Mouse (Mus musculus) midbrain, embryonic 12.5 days (tissue): ENCODE results near the gene Fbxo27. TPM values are rescaled to one million over a fixed set of nuclear protein-coding genes. Genes with fewer than 3 reads are reported as not detected.

ENCODE experiments used
- ATAC-seq: fragments of 200-750 bp; cut with Nextera tagmentation; 2 replicates; pipeline ENCODE4 v1.8.0; 2017; ENCODE audit warnings: low read depth, moderate TSS enrichment, moderate library complexity; ENCODE audit not compliant: low FRiP score
- H3K27ac ChIP-seq: fragments of 300-500 bp; sonication (generic); replicated peaks from 2 replicates; pipeline ENCODE4 v1.5.1; 2016; ENCODE audit warnings: mild to moderate bottlenecking
- H3K27me3 ChIP-seq: fragments of 300-500 bp; sonication (generic); 2 replicates; pipeline ENCODE4 v1.6.1; 2016; ENCODE audit warnings: mild to moderate bottlenecking
- H3K36me3 ChIP-seq: fragments of 300-500 bp; sonication (generic); 2 replicates; pipeline ENCODE4 v1.6.1; 2016
- H3K4me1 ChIP-seq: fragments of 300-500 bp; sonication (generic); 2 replicates; pipeline ENCODE4 v1.6.1; 2016
- H3K4me2 ChIP-seq: fragments of 300-500 bp; sonication (generic); replicated peaks from 2 replicates; pipeline ENCODE4 v1.6.1; 2016; ENCODE audit warnings: mild to moderate bottlenecking, moderate library complexity
- H3K4me3 ChIP-seq: fragments of 300-500 bp; sonication (generic); 2 replicates; pipeline ENCODE4 v1.5.1; 2016; ENCODE audit warnings: mild to moderate bottlenecking
- H3K9ac ChIP-seq: fragments of 300-500 bp; sonication (generic); replicated peaks from 2 replicates; pipeline ENCODE4 v1.6.1; 2016; ENCODE audit warnings: mild to moderate bottlenecking, moderate library complexity
- H3K9me3 ChIP-seq: fragments of 300-500 bp; sonication (generic); 2 replicates; pipeline ENCODE4 v1.6.1; 2016; ENCODE audit warnings: mild to moderate bottlenecking
- WGBS: fragments of 180-500 bp; shearing (Covaris S2); methylation state at CpG from one replicate; pipeline ENCODE4 v1.1.7; 2016; 5-methylcytosine and 5-hydroxymethylcytosine counted together
- polyA plus RNA-seq: library from polyadenylated mRNA; unstranded; fragments of >200 nt; fragmentation: Nextera tagmentation; extraction: Ambion mirVana; gene quantifications from 2 replicates; pipeline ENCODE4 v1.2.1, GENCODE M21; 2016

Gene Fbxo27
- polyA plus RNA-seq, 1 experiment from 2014 or later, result 4.9 TPM

DNA sequence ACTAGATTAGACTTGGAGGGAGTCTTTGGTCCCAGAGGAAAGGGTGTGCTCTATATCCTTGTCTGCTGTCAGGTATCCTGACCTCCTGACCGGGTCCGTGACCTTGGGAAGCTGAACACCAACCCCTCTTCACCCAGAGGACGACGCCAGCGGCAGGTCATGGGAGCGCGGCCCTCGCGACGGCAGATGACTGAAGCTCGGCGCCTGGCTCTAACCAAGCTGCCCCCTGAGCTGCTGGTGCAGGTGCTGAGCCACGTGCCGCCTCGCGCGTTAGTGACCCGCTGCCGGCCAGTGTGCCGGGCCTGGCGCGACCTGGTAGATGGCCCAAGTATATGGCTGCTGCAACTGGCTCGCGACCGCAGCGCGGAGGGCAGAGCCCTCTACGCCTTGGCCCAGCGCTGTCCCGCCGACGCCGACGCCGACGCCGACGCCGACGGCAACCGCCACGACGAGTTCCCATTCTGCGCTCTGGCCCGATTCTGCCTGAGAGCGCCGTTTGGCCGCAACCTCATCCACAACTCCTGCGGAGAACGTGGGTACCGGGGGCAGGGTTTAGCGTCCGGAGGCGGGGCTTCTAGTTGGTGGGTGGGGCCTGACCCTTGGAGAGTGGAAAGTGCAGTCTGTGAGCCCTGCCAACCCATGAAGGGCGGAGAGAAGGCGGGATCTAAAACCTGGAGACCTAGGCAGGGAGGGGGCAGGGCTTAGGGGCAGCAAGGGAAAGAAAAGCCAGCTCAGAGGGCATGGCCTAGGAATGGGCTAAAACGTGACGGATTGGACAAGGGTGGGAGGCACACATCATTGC lies 39.9 kb downstream of the Fbxo27 start:
- Histone ChIP-seq H3K4me2 (peak overlapping the region; percentile 71), H3K27ac (no peak overlapping the region; the same call in 1 of the 2 replicates)

DNA sequence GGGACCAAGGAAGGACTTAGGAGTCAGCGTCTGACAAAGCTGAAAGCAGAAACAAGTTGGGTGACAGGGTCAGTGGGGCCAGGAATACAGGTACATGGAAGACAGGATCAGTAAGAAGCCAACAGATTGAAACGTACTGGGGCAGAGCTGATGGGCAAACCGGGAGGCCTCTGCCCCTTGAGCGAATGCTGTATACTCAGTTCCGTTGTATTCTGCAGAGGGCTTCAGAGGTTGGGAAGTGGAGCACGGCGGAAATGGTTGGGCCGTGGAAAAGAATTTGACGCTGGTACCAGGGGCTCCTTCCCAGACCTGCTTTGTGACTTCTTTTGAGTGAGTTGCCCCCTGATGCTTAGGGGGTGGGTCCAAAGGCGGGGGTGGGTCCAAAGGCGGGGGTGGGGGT lies 40.6 kb downstream of the Fbxo27 start:
- WGBS, result 7% methylated on average over 11 of the region's 11 CpGs
- H3K9me3 ChIP-seq, result 0 out of 2 replicates have a peak, but pooled peaks cover 5% of the 10 kb centered on the region
- H3K4me1 ChIP-seq, result peaks cover 11% of the 10 kb centered on the region; the same call in 1 of the 2 replicates
- peak overlapping the region; percentile 71 for H3K4me2 ChIP-seq
- no peak overlapping the region; the same call in 1 of the 2 replicates for H3K27ac ChIP-seq
- H3K9ac ChIP-seq, result peak overlapping the region; percentile 49; the same call in 1 of the 2 replicates
- H3K27me3 ChIP-seq, result peaks cover 27% of the 10 kb centered on the region
- peaks cover 9% of the 10 kb centered on the region for H3K36me3 ChIP-seq
- ATAC-seq, result 0 out of 2 replicates have a peak, but pooled peaks have one; percentile 19
- H3K4me3 ChIP-seq, result peak overlapping the region; percentile 47

More for the DNA sequence above, 39.9 kb downstream of the Fbxo27 start:
- Histone ChIP-seq H3K9me3 (0 out of 2 replicates have a peak, but pooled peaks cover 5% of the 10 kb centered on the region), H3K4me3 (peak overlapping the region; percentile 47), H3K4me1 (peaks cover 12% of the 10 kb centered on the region; the same call in 1 of the 2 replicates), H3K36me3 (peaks cover 6% of the 10 kb centered on the region; the same call in 1 of the 2 replicates), H3K27me3 (peaks cover 27% of the 10 kb centered on the region), H3K9ac (peak overlapping the region; percentile 49; the same call in 1 of the 2 replicates)
- 2% methylated on average over 58 of the region's 58 CpGs for WGBS
- ATAC-seq, result peak; percentile 84

DNA sequence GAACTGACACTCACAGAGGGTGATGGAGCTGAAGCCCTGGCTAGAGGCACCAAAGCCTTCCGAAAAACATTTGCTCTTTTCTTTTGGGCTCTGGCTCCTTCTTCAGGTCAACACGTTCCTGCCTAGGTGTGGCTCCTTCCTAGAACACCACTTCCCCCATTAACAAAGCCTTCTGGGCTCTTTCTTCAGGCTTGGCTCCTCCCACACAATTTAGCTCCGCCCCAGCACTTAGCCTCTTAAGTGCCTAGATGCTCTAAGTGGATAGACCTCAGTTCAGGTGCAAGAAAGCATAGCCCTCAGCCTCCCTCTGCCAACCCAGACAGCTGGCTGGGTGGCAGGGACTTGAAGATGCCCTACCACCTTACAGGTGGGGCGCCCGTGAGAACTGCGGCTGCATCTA lies 43.1 kb downstream of the Fbxo27 start:
- Histone ChIP-seq H3K4me3 (no peak overlapping the region), H3K27me3 (peaks cover 27% of the 10 kb centered on the region), H3K4me1 (peaks cover 11% of the 10 kb centered on the region; the same call in 1 of the 2 replicates), H3K36me3 (peaks cover 24% of the 10 kb centered on the region), H3K9me3 (0 out of 2 replicates have a peak, but pooled peaks cover 5% of the 10 kb centered on the region), H3K4me2 (no peak overlapping the region), H3K27ac (no peak overlapping the region), H3K9ac (no peak overlapping the region)
- WGBS, result 84% methylated on average over 6 of the region's 6 CpGs
- no peak for ATAC-seq

DNA sequence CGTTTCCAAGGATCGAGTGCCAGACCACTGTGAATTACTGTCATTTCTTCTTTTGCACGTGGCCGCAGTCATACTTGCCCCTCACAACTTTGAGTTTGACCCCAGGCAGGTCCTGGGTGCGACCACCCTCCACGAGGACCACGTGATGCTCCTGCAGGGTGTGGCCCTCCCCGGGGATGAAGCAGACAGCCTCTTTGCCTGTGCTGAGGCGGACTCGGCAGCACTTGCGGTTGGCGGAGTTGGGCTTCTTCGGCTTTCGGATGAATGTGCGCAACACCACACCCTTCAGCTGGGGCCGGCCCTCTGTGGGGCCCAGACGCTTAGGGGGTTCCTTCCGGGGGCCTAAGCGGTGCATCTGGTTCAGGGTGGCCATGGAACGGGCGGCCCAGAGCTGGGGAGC lies 47.2 kb downstream of the Fbxo27 start:
- H3K4me2 ChIP-seq, result no peak overlapping the region
- no peaks in the 10 kb centered on the region for H3K27me3 ChIP-seq
- WGBS, result 94% methylated on average over 21 of the region's 21 CpGs
- no peak overlapping the region for H3K27ac ChIP-seq
- peaks cover 13% of the 10 kb centered on the region for H3K4me1 ChIP-seq
- peaks cover 30% of the 10 kb centered on the region for H3K36me3 ChIP-seq
- no peaks in the 10 kb centered on the region for H3K9me3 ChIP-seq
- no peak overlapping the region for H3K4me3 ChIP-seq
- H3K9ac ChIP-seq, result no peak overlapping the region
- no peak for ATAC-seq

DNA sequence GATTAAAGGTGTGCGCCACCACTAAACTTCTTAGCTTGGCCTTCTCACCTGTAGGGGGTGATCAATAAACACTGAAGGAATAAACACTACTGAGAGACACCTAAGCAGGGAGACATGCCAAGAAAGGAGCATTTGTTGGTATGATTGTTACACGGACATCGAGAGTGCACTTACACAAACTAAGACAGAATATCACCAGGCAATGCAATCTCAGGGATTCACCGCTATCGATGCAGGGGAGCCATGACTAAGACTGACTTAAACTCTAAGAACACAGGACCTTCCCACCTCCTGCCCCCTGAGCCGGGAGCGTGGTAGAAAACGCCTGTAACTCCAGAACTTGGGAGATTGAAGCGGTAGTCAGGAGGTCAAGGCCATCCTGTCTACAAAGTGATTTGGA lies 48.3 kb downstream of the Fbxo27 start:
- H3K9ac ChIP-seq, result peak overlapping the region; percentile 81
- H3K9me3 ChIP-seq, result no peaks in the 10 kb centered on the region
- peaks cover 13% of the 10 kb centered on the region for H3K4me1 ChIP-seq
- H3K4me3 ChIP-seq, result peak overlapping the region; percentile 78
- no peak overlapping the region for H3K27ac ChIP-seq
- peak overlapping the region; percentile 83 for H3K4me2 ChIP-seq
- no peaks in the 10 kb centered on the region for H3K27me3 ChIP-seq
- WGBS, result 43% methylated on average over 9 of the region's 9 CpGs
- no peak for ATAC-seq
- H3K36me3 ChIP-seq, result peaks cover 36% of the 10 kb centered on the region

DNA sequence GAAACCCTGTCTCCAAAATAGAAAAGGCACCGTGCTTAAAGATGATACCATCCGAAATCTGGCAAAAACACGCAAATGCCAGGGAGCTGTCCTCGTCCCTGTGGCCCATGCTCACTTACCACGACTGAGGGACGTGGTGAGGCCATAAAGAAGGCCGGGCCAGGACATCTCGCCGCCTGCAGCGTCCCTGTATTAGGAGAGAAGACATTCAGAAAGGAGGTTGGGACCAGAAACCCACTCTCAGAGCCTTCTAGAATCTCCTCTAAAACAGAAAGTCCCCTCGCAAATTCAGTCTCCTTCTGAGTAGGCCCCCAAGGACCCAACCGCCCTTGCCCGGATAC lies 48.7 kb downstream of the Fbxo27 start:
- under 1% methylated on average over 13 of the region's 13 CpGs for WGBS
- Histone ChIP-seq H3K27me3 (no peaks in the 10 kb centered on the region), H3K36me3 (peaks cover 40% of the 10 kb centered on the region), H3K9ac (peak overlapping the region; percentile 81), H3K4me1 (peaks cover 13% of the 10 kb centered on the region), H3K9me3 (no peaks in the 10 kb centered on the region), H3K27ac (0 out of 2 replicates have a peak overlapping the region, but pooled peaks have one; percentile 46), H3K4me2 (peak overlapping the region; percentile 83), H3K4me3 (peak overlapping the region; percentile 78)
- ATAC-seq, result no peak

DNA sequence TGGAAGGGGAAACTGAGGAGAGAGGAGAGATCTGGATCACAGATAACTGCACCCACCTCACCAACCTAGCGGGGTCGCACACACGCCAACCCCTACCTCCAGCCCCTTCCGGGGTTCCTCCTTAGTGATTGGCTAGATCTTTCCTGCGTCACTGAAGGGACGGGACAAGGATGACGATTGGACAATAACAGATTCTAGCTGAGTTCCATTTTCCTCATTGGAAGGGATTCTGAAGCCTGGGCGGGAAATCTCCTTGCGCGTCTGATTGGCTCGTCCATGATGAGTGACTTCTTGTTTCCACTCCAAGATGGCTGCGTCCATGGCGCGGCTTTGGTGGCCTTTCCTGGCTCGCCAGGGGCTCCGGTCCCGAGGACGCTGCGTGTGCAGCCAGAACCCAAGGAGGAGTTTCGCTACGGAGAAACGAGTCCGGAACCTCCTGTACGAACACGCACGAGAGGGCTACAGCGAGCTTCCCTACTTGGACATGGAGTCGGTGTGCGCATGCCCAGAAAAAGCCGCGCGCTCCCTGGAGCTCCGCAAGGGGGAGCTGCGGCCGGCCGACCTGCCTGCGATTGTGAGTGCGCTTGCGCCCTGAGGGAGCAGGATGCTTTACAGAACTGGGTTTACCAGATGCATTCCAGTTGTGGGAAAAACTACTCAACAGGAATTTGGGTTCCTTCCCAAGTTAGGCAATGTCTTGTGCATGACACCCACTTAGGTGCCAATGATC lies 49.2 kb downstream of the Fbxo27 start, which contains the start of the genes Mrps12 and Sars2:
Mrps12 (minus strand) TSS at position 112 of the 730 bp plus-strand sequence.
Sars2 (plus strand) TSS at position 284 of the 730 bp plus-strand sequence.
- peak; percentile 99 for ATAC-seq
- no peaks in the 10 kb centered on the region for H3K27me3 ChIP-seq
- H3K27ac ChIP-seq, result peak within 1 kb of the TSS; percentile 65
- under 1% methylated on average over 39 of the region's 39 CpGs for WGBS
- H3K4me1 ChIP-seq, result peaks cover 13% of the 10 kb centered on the region
- H3K9me3 ChIP-seq, result no peaks in the 10 kb centered on the region
- peaks cover 45% of the 10 kb centered on the region for H3K36me3 ChIP-seq
- peak within 1 kb of the TSS; percentile 78 for H3K4me3 ChIP-seq
- H3K4me2 ChIP-seq, result peak within 1 kb of the TSS; percentile 83
- H3K9ac ChIP-seq, result peak within 1 kb of the TSS; percentile 81

Other genes starting within 250 kb of the Fbxo27 start
- 9.2 and 13.9 TPM in 2 replicates for gene Lrfn1, start 240.9 kb upstream of the Fbxo27 start, polyA plus RNA-seq
- gene Ifnl2, start 182.4 kb upstream of the Fbxo27 start, polyA plus RNA-seq, result not detected in 2 replicates
- not detected in 2 replicates for gene Ifnl3, start 170.0 kb upstream of the Fbxo27 start, polyA plus RNA-seq
- not detected in 2 replicates for gene Sycn, start 152.0 kb upstream of the Fbxo27 start, polyA plus RNA-seq
- not detected in 2 replicates for gene Nccrp1, start 145.6 kb upstream of the Fbxo27 start, polyA plus RNA-seq
- 34.1 and 34.8 TPM in 2 replicates for gene Samd4b, start 94.7 kb upstream of the Fbxo27 start, polyA plus RNA-seq
- 40.4 and 43.5 TPM in 2 replicates for gene Pak4, start 94.7 kb upstream of the Fbxo27 start, polyA plus RNA-seq
- gene Acp7, start 61.5 kb upstream of the Fbxo27 start, polyA plus RNA-seq, result not detected in 2 replicates
- gene Fbxo17, start 24.0 kb downstream of the Fbxo27 start, polyA plus RNA-seq, result 6.7 and 7.2 TPM in 2 replicates
- gene Mrps12, start 49.0 kb downstream of the Fbxo27 start, polyA plus RNA-seq, result 117 and 120 TPM in 2 replicates
- gene Sars2, start 49.1 kb downstream of the Fbxo27 start, polyA plus RNA-seq, result 30.7 and 30.9 TPM in 2 replicates
- gene Ccer2, start 63.3 kb downstream of the Fbxo27 start, polyA plus RNA-seq, result not detected in 2 replicates
- gene Sirt2, start 73.9 kb downstream of the Fbxo27 start, polyA plus RNA-seq, result 78.5 and 80.6 TPM in 2 replicates
- 38.6 and 44.5 TPM in 2 replicates for gene Nfkbib, start 74.7 kb downstream of the Fbxo27 start, polyA plus RNA-seq
- 1.7 and 2.8 TPM in 2 replicates for gene Rinl, start 96.1 kb downstream of the Fbxo27 start, polyA plus RNA-seq
- 323 and 357 TPM in 2 replicates for gene Hnrnpl, start 115.7 kb downstream of the Fbxo27 start, polyA plus RNA-seq
- 71.4 and 77.2 TPM in 2 replicates for gene Ech1, start 132.4 kb downstream of the Fbxo27 start, polyA plus RNA-seq
- 3.2 and 3.5 TPM in 2 replicates for gene Lgals4, start 141.0 kb downstream of the Fbxo27 start, polyA plus RNA-seq
- 2.6 and 3.1 TPM in 2 replicates for gene Lgals7, start 171.0 kb downstream of the Fbxo27 start, polyA plus RNA-seq
- 0.20 and 0.39 TPM in 2 replicates for gene Capn12, start 188.6 kb downstream of the Fbxo27 start, polyA plus RNA-seq